Mouse (Mus musculus): ENCODE measurements around the gene Cbs. TPM values are rescaled to one million over a fixed set of nuclear protein-coding genes. Genes with fewer than 3 reads are reported as not detected.

Gene Cbs
- polyA plus RNA-seq, 1 experiment from 2014 or later: 1.2 TPM

GRCm38 (mm10) chr17:31598593-31598992 lies 38.4 kb downstream of the Cbs start:
- H3K4me1 ChIP-seq (ENCODE audit: insufficient read depth, low read depth, low read length): no peaks in the 10 kb centered on the region
- no peaks in the 10 kb centered on the region for H3K27me3 ChIP-seq (replicated peaks; ENCODE audit: insufficient read depth, low read length)
- H3K4me3 ChIP-seq (ENCODE audit: low read depth, low read length): no peak overlapping the region
- peaks cover 15% of the 10 kb centered on the region for H3K36me3 ChIP-seq (ENCODE audit: insufficient read depth, low read length)
- ATAC-seq (no peak), DNase-seq (ENCODE audit: low spot score) (no peak)
- H3K27ac ChIP-seq (ENCODE audit: low read length): no peak overlapping the region
- no peak overlapping the region for H3K4me2 ChIP-seq (replicated peaks; ENCODE audit: low read depth, low read length)
- no peaks in the 10 kb centered on the region for H3K9me3 ChIP-seq (ENCODE audit: low read length)
- 85% methylated on average over 8 of the region's 8 CpGs for WGBS
- no peak overlapping the region for H3K9ac ChIP-seq (replicated peaks; ENCODE audit: low read depth)
- TF ChIP-seq CTCF (IDR thresholded peaks at IDR 0.05) (no peak), EP300 (IDR thresholded peaks at IDR 0.05) (no peak)

GRCm38 (mm10) chr17:31597957-31598356 lies 39.1 kb downstream of the Cbs start:
- ATAC-seq (no peak), DNase-seq (ENCODE audit: low spot score) (no peak)
- Histone ChIP-seq H3K36me3 (ENCODE audit: insufficient read depth, low read length) (peaks cover 15% of the 10 kb centered on the region), H3K9ac (replicated peaks; ENCODE audit: low read depth) (no peak overlapping the region), H3K4me3 (ENCODE audit: low read depth, low read length) (no peak overlapping the region), H3K27me3 (replicated peaks; ENCODE audit: insufficient read depth, low read length) (no peaks in the 10 kb centered on the region), H3K9me3 (ENCODE audit: low read length) (no peaks in the 10 kb centered on the region), H3K27ac (ENCODE audit: low read length) (no peak overlapping the region), H3K4me2 (replicated peaks; ENCODE audit: low read depth, low read length) (no peak overlapping the region), H3K4me1 (ENCODE audit: insufficient read depth, low read depth, low read length) (no peaks in the 10 kb centered on the region)
- 89% methylated on average over 9 of the region's 9 CpGs for WGBS
- TF ChIP-seq CTCF (IDR thresholded peaks at IDR 0.05): no peak
- no peak for TF ChIP-seq EP300 (IDR thresholded peaks at IDR 0.05)

- Histone ChIP-seq H3K4me1 (ENCODE audit: insufficient read depth, low read depth, low read length) (no peaks in the 10 kb centered on the region), H3K27ac (ENCODE audit: low read length) (no peak overlapping the region), H3K27me3 (replicated peaks; ENCODE audit: insufficient read depth, low read length) (no peaks in the 10 kb centered on the region), H3K4me3 (ENCODE audit: low read depth, low read length) (no peak overlapping the region), H3K9me3 (ENCODE audit: low read length) (no peaks in the 10 kb centered on the region), H3K4me2 (replicated peaks; ENCODE audit: low read depth, low read length) (no peak overlapping the region), H3K36me3 (ENCODE audit: insufficient read depth, low read length) (peaks cover 12% of the 10 kb centered on the region; the same call in 1 of the 2 replicates), H3K9ac (replicated peaks; ENCODE audit: low read depth) (no peak overlapping the region)
- ATAC-seq (no peak), DNase-seq (ENCODE audit: low spot score) (no peak)
- WGBS: 67% methylated on average over 5 of the region's 5 CpGs
- no peak for TF ChIP-seq CTCF (IDR thresholded peaks at IDR 0.05)
Observed at GRCm38 (mm10) chr17:31595077-31595476, 42.0 kb downstream of the Cbs start.

GRCm38 (mm10) chr17:31594590-31594989 lies 42.4 kb downstream of the Cbs start:
- no peak overlapping the region for H3K9ac ChIP-seq (replicated peaks; ENCODE audit: low read depth)
- 60% methylated on average over 7 of the region's 7 CpGs for WGBS
- no peaks in the 10 kb centered on the region for H3K27me3 ChIP-seq (replicated peaks; ENCODE audit: insufficient read depth, low read length)
- no peak overlapping the region for H3K27ac ChIP-seq (ENCODE audit: low read length)
- no peaks in the 10 kb centered on the region for H3K4me1 ChIP-seq (ENCODE audit: insufficient read depth, low read depth, low read length)
- no peak overlapping the region for H3K4me3 ChIP-seq (ENCODE audit: low read depth, low read length)
- peaks cover 14% of the 10 kb centered on the region; the same call in 1 of the 2 replicates for H3K36me3 ChIP-seq (ENCODE audit: insufficient read depth, low read length)
- no peaks in the 10 kb centered on the region for H3K9me3 ChIP-seq (ENCODE audit: low read length)
- DNase-seq (ENCODE audit: low spot score) (peak; percentile 45), ATAC-seq (no peak)
- TF ChIP-seq EP300 (IDR thresholded peaks at IDR 0.05): no peak
- TF ChIP-seq CTCF (IDR thresholded peaks at IDR 0.05): no peak
- no peak overlapping the region for H3K4me2 ChIP-seq (replicated peaks; ENCODE audit: low read depth, low read length)

- TF ChIP-seq CTCF (IDR thresholded peaks at IDR 0.05) (no peak), EP300 (IDR thresholded peaks at IDR 0.05) (no peak)
- no peak overlapping the region for H3K4me2 ChIP-seq (replicated peaks; ENCODE audit: low read depth, low read length)
- 86% methylated on average over 11 of the region's 11 CpGs for WGBS
- no peaks in the 10 kb centered on the region for H3K9me3 ChIP-seq (ENCODE audit: low read length)
- no peak for ATAC-seq
- DNase-seq (ENCODE audit: low spot score): no peak
- H3K36me3 ChIP-seq (ENCODE audit: insufficient read depth, low read length): 0 out of 2 replicates have a peak, but pooled peaks cover 6% of the 10 kb centered on the region
- H3K4me3 ChIP-seq (ENCODE audit: low read depth, low read length): no peak overlapping the region
- no peak overlapping the region for H3K9ac ChIP-seq (replicated peaks; ENCODE audit: low read depth)
- H3K4me1 ChIP-seq (ENCODE audit: insufficient read depth, low read depth, low read length): no peaks in the 10 kb centered on the region
- no peaks in the 10 kb centered on the region for H3K27me3 ChIP-seq (replicated peaks; ENCODE audit: insufficient read depth, low read length)
- H3K27ac ChIP-seq (ENCODE audit: low read length): no peak overlapping the region
Observed at GRCm38 (mm10) chr17:31590846-31591245, 46.2 kb downstream of the Cbs start.

GRCm38 (mm10) chr17:31588726-31589125 lies 48.3 kb downstream of the Cbs start:
- Histone ChIP-seq H3K9me3 (ENCODE audit: low read length) (no peaks in the 10 kb centered on the region), H3K27me3 (replicated peaks; ENCODE audit: insufficient read depth, low read length) (no peaks in the 10 kb centered on the region), H3K4me3 (ENCODE audit: low read depth, low read length) (no peak overlapping the region), H3K9ac (replicated peaks; ENCODE audit: low read depth) (no peak overlapping the region), H3K36me3 (ENCODE audit: insufficient read depth, low read length) (0 out of 2 replicates have a peak, but pooled peaks cover 3% of the 10 kb centered on the region), H3K27ac (ENCODE audit: low read length) (no peak overlapping the region), H3K4me1 (ENCODE audit: insufficient read depth, low read depth, low read length) (no peaks in the 10 kb centered on the region), H3K4me2 (replicated peaks; ENCODE audit: low read depth, low read length) (no peak overlapping the region)
- ATAC-seq (no peak), DNase-seq (ENCODE audit: low spot score) (no peak)
- WGBS: 83% methylated on average over 4 of the region's 4 CpGs
- TF ChIP-seq CTCF (IDR thresholded peaks at IDR 0.05): no peak
- TF ChIP-seq EP300 (IDR thresholded peaks at IDR 0.05): no peak

GRCm38 (mm10) chr17:31588115-31588514 lies 48.9 kb downstream of the Cbs start:
- H3K27me3 ChIP-seq (replicated peaks; ENCODE audit: insufficient read depth, low read length): no peaks in the 10 kb centered on the region
- H3K4me3 ChIP-seq (ENCODE audit: low read depth, low read length): no peak overlapping the region
- H3K4me1 ChIP-seq (ENCODE audit: insufficient read depth, low read depth, low read length): no peaks in the 10 kb centered on the region
- ATAC-seq (no peak), DNase-seq (ENCODE audit: low spot score) (no peak)
- H3K27ac ChIP-seq (ENCODE audit: low read length): no peak overlapping the region
- 0 out of 2 replicates have a peak, but pooled peaks cover 3% of the 10 kb centered on the region for H3K36me3 ChIP-seq (ENCODE audit: insufficient read depth, low read length)
- no peak overlapping the region for H3K9ac ChIP-seq (replicated peaks; ENCODE audit: low read depth)
- H3K4me2 ChIP-seq (replicated peaks; ENCODE audit: low read depth, low read length): no peak overlapping the region
- TF ChIP-seq CTCF (IDR thresholded peaks at IDR 0.05) (no peak), EP300 (IDR thresholded peaks at IDR 0.05) (no peak)
- WGBS: 75% methylated on average over 7 of the region's 7 CpGs
- H3K9me3 ChIP-seq (ENCODE audit: low read length): no peaks in the 10 kb centered on the region
